Mouse (Mus musculus): ENCODE results near the gene Csrnp2. TPM values are rescaled to one million over a fixed set of nuclear protein-coding genes. Genes with fewer than 3 reads are reported as not detected.

Csrnp2 gene
- total and polyA plus RNA-seq, 3 experiments, result 4.2 to 5.8 TPM; not detected in 1

DNA sequence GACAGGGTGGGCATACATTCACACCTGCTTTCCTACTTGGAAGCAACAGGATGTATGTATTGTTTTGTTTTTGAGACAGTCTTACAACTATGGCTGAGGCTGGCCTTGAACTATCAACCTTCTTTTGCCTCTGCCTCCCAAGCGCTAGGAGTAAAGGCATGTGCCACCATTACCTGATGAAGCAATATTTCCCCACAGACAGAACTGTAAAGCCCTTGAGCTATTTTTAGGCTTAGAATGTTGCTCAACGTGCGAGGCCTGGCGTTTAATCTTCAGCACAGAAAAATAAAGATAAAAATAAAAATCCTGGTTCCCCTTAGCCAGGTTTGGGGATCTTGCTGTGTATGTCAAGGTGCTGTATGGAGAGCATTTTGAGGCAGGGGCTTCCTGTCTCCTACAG, 59.2 kb downstream of the Csrnp2 start:
- Histone ChIP-seq H3K36me3 (ENCODE audit: control insufficient read depth in 1 of 2, insufficient read depth in 2 of 2, low read length in 2 of 2) (no peaks in the 10 kb centered on the region), H3K79me2 (ENCODE audit: control insufficient read depth, insufficient read depth, low read length, poor library complexity) (no peaks in the 10 kb centered on the region), H3K27me3 (ENCODE audit: control insufficient read depth in 1 of 2, insufficient read depth in 2 of 2, low read length in 2 of 2) (no peaks in the 10 kb centered on the region; a peak in 1 of 4 replicates), H3K9me3 (replicated peaks; ENCODE audit: insufficient read depth, low read length) (no peaks in the 10 kb centered on the region), H3K27ac (ENCODE audit: control insufficient read depth, low read depth, low read length) (no peak overlapping the region), H3K4me1 (ENCODE audit: control insufficient read depth in 1 of 2, insufficient read depth in 2 of 2, low read length in 2 of 2) (peaks cover 0 to 5% of the 10 kb centered on the region in 2 experiments; a peak in 2 of 4 replicates), H3K4me3 (ENCODE audit: control insufficient read depth in 1 of 2, insufficient read depth in 1 of 2, low read depth in 2 of 2, low read length in 2 of 2) (no peak overlapping the region), H3K9ac (ENCODE audit: control insufficient read depth, low read depth, low read length, poor library complexity, severe bottlenecking) (no peak overlapping the region)
- TF ChIP-seq TBP (IDR thresholded peaks at IDR 0.05; ENCODE audit: low read depth, low read length) (0 out of 2 replicates have a peak, but pooled peaks have one; percentile 26), POLR2A (IDR thresholded peaks at IDR 0.05; ENCODE audit: control insufficient read depth in 1 of 2, insufficient read depth in 1 of 2, low read depth in 1 of 2, low read length in 2 of 2, poor library complexity in 1 of 2) (no peak), SIN3A (IDR thresholded peaks at IDR 0.05; ENCODE audit: low read length) (no peak)
- DNase-seq (ENCODE audit: low read depth, low spot score), result no peak

DNA sequence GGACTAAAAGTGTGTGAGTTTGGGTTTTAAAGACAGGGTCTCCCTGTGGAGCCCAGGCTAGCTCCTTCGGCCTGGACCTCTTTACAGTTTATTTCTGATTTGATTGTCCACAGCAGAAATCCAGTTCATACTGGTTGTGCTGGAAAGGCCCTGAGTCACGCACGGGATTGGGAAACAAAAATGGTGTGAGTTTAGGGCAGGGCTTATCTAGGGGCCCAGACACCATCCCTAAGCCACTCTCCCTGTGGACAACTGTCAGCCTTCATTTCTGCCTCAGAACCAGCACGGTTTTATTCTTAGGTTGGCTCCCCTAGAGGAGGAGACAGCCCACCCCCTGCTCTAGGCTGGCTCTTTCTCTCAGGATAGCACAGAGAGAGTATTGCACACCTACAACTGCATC, 62.1 kb downstream of the Csrnp2 start:
- no peaks in the 10 kb centered on the region for H3K36me3 ChIP-seq (ENCODE audit: control insufficient read depth in 1 of 2, insufficient read depth in 2 of 2, low read length in 2 of 2)
- no peaks in the 10 kb centered on the region; a peak in 1 of 4 replicates for H3K27me3 ChIP-seq (ENCODE audit: control insufficient read depth in 1 of 2, insufficient read depth in 2 of 2, low read length in 2 of 2)
- H3K4me1 ChIP-seq (ENCODE audit: control insufficient read depth in 1 of 2, insufficient read depth in 2 of 2, low read length in 2 of 2), result no peaks in the 10 kb centered on the region
- no peak overlapping the region for H3K9ac ChIP-seq (ENCODE audit: control insufficient read depth, low read depth, low read length, poor library complexity, severe bottlenecking)
- no peaks in the 10 kb centered on the region for H3K79me2 ChIP-seq (ENCODE audit: control insufficient read depth, insufficient read depth, low read length, poor library complexity)
- H3K4me3 ChIP-seq (ENCODE audit: control insufficient read depth in 1 of 2, insufficient read depth in 1 of 2, low read depth in 2 of 2, low read length in 2 of 2), result no peak overlapping the region
- no peak overlapping the region for H3K27ac ChIP-seq (ENCODE audit: control insufficient read depth, low read depth, low read length)
- DNase-seq (ENCODE audit: low read depth, low spot score), result no peak
- peak; percentile 32 for TF ChIP-seq TAL1 (IDR thresholded peaks at IDR 0.05; ENCODE audit: low read length)
- no peak for TF ChIP-seq MAFK (IDR thresholded peaks at IDR 0.05; ENCODE audit: borderline replicate concordance, low read depth, low read length)
- H3K9me3 ChIP-seq (replicated peaks; ENCODE audit: insufficient read depth, low read length), result no peaks in the 10 kb centered on the region

DNA sequence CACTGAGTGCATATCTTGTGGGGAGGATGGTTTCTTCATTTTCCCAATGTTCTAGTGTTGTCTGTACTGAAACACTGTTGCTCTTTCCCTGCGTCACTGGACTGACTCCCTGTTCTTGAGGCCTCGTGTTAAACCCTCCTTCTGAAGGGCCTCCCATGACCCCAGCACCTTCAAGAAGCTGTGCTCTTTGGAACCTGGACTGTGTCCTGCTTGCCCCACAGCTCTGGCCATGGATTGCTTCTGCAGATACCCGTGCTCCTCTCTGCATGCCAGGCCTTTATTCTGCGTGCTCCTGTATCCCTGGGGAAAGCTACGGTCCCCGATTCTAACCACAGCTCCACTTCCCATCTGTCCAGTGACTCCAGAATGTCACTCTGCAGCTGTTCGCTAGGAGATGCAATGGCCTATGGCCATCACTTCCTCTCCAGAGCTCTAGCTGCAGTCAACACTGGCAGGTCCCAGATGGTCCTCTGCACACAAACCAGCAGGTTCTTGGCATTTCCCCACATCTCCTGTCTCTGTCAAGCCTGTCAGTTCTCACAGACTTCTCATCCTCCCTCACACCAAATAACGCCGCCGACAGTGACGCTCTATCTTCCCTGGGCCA, 65.2 kb downstream of the Csrnp2 start:
- Histone ChIP-seq H3K9me3 (replicated peaks; ENCODE audit: insufficient read depth, low read length) (no peaks in the 10 kb centered on the region), H3K4me3 (ENCODE audit: control insufficient read depth in 1 of 2, insufficient read depth in 1 of 2, low read depth in 2 of 2, low read length in 2 of 2) (no peak overlapping the region), H3K79me2 (ENCODE audit: control insufficient read depth, insufficient read depth, low read length, poor library complexity) (no peaks in the 10 kb centered on the region), H3K27ac (ENCODE audit: control insufficient read depth, low read depth, low read length) (no peak overlapping the region), H3K27me3 (ENCODE audit: control insufficient read depth in 1 of 2, insufficient read depth in 2 of 2, low read length in 2 of 2) (no peaks in the 10 kb centered on the region; a peak in 1 of 4 replicates), H3K9ac (ENCODE audit: control insufficient read depth, low read depth, low read length, poor library complexity, severe bottlenecking) (no peak overlapping the region), H3K36me3 (ENCODE audit: control insufficient read depth in 1 of 2, insufficient read depth in 2 of 2, low read length in 2 of 2) (no peaks in the 10 kb centered on the region), H3K4me1 (ENCODE audit: control insufficient read depth in 1 of 2, insufficient read depth in 2 of 2, low read length in 2 of 2) (no peaks in the 10 kb centered on the region)
- TF ChIP-seq ELF1 (IDR thresholded peaks at IDR 0.05; ENCODE audit: low read depth, low read length) (no peak), E2F4 (IDR thresholded peaks at IDR 0.05; ENCODE audit: borderline replicate concordance, low read depth, low read length) (no peak), HCFC1 (IDR thresholded peaks at IDR 0.05; ENCODE audit: low read depth, low read length) (no peak), EP300 (IDR thresholded peaks at IDR 0.05; ENCODE audit: low read depth in 1 of 2, low read length in 2 of 2) (no peak), MAFK (IDR thresholded peaks at IDR 0.05; ENCODE audit: borderline replicate concordance, low read depth, low read length) (no peak), MEF2A (IDR thresholded peaks at IDR 0.05; ENCODE audit: extremely low read depth, insufficient replicate concordance, low read depth, low read length, poor library complexity, severe bottlenecking) (no peak), ETS1 (IDR thresholded peaks at IDR 0.05; ENCODE audit: low read depth, low read length) (no peak), TCF12 (IDR thresholded peaks at IDR 0.05; ENCODE audit: low read depth, low read length) (no peak), MAX (IDR thresholded peaks at IDR 0.05; ENCODE audit: low read length) (no peak), USF1 (IDR thresholded peaks at IDR 0.05; ENCODE audit: low read depth, low read length) (no peak), ZNF384 (IDR thresholded peaks at IDR 0.05; ENCODE audit: low read depth, low read length) (no peak), SMC3 (IDR thresholded peaks at IDR 0.05; ENCODE audit: low read depth, low read length) (no peak), MAZ (IDR thresholded peaks at IDR 0.05; ENCODE audit: low read depth, low read length) (no peak), ZC3H11A (IDR thresholded peaks at IDR 0.05; ENCODE audit: low read depth, low read length) (no peak), ZKSCAN1 (IDR thresholded peaks at IDR 0.05; ENCODE audit: low read depth, low read length) (no peak), GABPA (IDR thresholded peaks at IDR 0.05; ENCODE audit: low read depth, low read length) (no peak), TAL1 (IDR thresholded peaks at IDR 0.05; ENCODE audit: low read length) (no peak)
- no peak for DNase-seq (ENCODE audit: low read depth, low spot score)
